Mouse (Mus musculus) liver, adult 10 weeks (tissue): Measurements from ENCODE around the gene Lrp10. TPM values are rescaled to one million over a fixed set of nuclear protein-coding genes. Genes with fewer than 3 reads are reported as not detected.

ENCODE experiments used
- polyA plus RNA-seq: library from polyadenylated mRNA; stranded (reverse); fragments of 350-450 nt; fragmentation: Illumina TruSeq; extraction: RNeasy Lipid Tissue Mini Kit (QIAGEN cat#74804); gene quantifications from one replicate; pipeline ENCODE4 v1.2.3, GENCODE M21; 2014; ENCODE audit warnings: low read depth, low replicate concordance

Lrp10 gene
- 2.3 TPM for polyA plus RNA-seq

DNA sequence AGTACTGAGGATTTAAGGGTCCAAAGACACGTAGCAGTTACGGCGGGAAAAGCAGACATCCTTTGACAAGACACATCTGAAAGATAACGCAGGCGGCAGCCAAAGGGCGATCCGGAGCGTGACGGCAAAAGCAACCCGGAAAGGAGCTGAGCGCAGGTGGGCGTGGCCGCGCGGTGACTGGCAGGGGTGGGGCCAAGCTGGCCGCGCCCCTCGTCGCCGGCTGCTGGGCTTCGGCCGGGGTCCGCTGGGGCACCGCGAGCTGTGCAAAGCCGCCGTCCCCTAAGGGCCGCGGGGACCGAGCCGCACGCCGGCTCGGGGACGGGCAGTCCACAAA is at the start of gene Lrp10:
TSS of gene Lrp10 (plus strand) at position 179 of the 334 bp plus-strand sequence.

DNA sequence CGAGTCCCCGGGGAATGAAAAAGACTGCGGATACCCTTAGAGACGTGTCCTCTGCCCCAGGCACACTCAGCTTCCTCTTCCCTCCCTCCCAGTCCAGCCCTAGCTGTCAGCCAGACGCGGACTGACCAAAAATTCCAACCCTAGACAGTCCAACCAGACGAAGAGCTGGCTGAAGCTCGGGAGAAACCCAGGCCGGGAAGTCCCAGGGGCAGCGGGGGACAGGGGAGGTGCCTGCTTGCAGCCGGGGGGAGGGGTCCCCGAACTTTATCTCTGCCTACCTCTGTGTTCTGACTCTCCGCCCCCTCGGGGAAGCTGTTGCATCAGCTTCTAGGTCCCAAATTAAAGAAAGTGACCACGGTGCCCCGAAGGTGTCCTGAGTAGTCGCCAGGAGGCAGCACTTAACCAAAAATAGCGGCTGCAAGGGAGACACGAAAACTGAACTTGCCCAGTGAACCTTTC is 46.3 kb upstream of the Lrp10 start, which contains the start of gene Slc7a7:
TSS of gene Slc7a7 (minus strand) at position 158 of the 459 bp plus-strand sequence.

DNA sequence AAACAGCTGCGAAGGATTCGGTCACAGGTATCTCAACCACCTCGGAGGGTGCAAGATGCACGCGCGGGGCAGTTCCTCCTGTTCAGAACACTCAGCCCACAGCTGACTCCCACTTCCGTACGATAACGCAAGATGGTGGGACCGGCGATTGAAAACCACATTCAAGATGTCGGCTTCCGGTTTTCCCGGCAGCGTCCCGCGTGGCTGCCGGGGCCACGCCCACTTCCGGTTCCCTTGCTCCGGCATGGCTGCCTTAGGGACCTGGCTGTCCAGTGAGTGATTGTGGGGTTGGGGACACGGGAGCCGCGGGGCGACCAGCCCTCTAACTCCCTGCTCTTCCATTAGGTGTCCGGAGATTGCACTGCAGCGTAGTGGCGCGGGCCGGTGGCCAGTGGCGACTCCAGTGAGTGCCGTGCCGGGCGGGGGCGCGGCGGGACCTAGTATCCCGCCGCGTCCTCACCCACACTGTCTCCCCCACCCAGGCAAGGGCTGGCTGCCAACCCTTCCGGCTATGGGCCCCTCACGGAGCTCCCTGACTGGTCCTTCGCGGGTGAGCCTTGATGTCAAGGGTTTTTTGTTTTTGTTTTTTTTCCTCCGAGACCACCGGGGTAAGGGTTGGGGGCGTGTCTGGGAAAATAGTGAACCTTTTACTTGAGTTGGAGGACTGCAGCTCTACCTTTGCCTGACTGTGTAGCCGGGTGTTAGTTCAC is 37.1 kb upstream of the Lrp10 start, which contains the start of gene Mrpl52:
TSS of gene Mrpl52 (plus strand) at position 221 of the 710 bp plus-strand sequence.

DNA sequence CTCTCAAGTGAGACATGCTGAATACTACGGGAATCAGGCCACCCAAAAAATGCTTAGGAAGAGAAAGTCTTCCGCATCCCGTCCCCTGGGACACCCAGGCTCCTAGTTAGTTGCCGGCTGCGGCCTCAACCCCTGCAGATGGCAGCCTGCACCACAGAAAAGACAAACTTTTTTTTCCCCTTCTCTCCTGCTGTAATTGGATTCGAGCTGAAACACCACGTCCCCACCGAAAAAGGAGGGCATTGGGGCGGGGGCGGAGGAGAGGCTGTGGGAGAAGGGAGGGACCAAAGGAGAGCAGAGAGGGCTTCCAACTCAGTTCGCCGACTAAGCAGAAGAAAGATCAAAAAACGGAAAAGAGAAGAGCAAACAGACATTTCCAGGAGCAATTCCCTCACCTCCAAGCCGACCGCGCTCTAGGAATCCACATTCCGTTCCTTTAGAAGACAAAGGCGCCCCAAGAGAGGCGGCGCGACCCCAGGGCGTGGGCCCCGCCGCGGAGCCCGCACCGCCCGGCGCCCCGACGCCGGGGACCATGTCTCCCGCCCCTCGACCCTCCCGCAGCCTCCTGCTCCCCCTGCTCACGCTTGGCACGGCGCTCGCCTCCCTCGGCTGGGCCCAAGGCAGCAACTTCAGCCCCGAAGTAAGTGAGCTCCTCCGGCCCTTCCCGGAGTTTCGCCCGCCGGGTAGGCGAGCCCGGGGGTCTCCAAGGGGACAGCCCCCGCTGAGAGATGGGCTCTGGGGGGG is 32.4 kb upstream of the Lrp10 start, which contains the start of gene Mmp14:
TSS of gene Mmp14 (plus strand) at position 279 of the 744 bp plus-strand sequence.

DNA sequence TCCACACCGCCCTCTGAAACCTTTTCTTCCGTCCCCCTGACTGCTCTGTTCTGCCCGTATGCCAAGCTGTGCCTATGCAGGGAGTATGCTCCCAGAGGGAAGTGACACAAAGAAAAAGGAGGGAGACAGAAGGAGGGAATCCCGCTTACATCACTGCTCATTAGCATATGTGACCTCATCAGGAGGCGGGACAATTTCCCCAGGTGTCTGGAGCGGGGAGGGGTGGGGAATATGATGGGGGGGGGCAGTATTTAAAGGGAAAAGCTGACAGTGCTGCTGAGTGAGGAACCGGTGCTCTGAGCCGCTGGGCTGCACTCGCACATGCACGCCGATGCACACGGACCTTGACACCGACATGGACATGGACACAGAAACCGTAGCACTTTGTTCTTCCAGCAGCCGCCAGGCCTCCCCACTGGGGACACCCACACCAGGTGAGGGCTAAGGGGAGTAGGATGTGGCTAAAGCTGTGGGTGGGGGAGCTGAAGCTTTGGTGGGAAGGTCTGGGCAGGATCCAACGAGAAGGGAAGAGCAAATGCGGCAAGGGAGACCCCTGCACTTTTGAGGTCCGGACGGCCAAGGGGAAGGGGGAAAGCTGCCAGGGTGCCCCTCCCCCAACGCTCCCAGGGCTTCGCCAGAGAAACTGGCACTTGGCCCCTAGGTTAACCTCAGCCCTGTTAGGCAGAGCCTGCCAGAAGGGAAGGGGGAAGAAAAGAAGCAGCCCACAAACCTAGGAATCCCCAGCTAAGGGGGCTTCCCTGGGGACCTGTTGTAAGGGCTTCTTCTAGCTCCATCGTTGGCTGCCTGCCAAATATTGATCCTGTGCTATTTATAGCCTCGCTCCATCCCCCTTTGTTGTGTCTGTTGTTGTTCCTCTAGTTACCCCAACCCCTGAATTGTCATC is 12.3 kb downstream of the Lrp10 start, which contains the start of gene Rem2:
TSS of gene Rem2 (plus strand) at position 160 of the 904 bp plus-strand sequence.

Other genes starting within 250 kb of the Lrp10 start
- 11.7 TPM for gene Dad1, start 210.0 kb upstream of the Lrp10 start, polyA plus RNA-seq
- 12.8 TPM for gene Abhd4, start 209.9 kb upstream of the Lrp10 start, polyA plus RNA-seq
- not detected for gene Olfr49, start 179.2 kb upstream of the Lrp10 start, polyA plus RNA-seq
- 10.2 TPM for gene Oxa1l, start 103.3 kb upstream of the Lrp10 start, polyA plus RNA-seq
- gene Slc7a7, start 46.4 kb upstream of the Lrp10 start, polyA plus RNA-seq: 2.0 TPM
- gene Mrpl52, start 37.2 kb upstream of the Lrp10 start, polyA plus RNA-seq: 45.6 TPM
- 14.3 TPM for gene Mmp14, start 32.5 kb upstream of the Lrp10 start, polyA plus RNA-seq
- gene Rem2, start 12.0 kb downstream of the Lrp10 start, polyA plus RNA-seq: not detected
- 9.2 TPM for gene Prmt5, start 53.4 kb downstream of the Lrp10 start, polyA plus RNA-seq
- 2.4 TPM for gene Haus4, start 90.5 kb downstream of the Lrp10 start, polyA plus RNA-seq
- 5.1 TPM for gene Ajuba, start 113.4 kb downstream of the Lrp10 start, polyA plus RNA-seq
- 0.93 TPM for gene 4931414P19Rik, start 141.9 kb downstream of the Lrp10 start, polyA plus RNA-seq
- 7.7 TPM for gene Psmb5, start 153.9 kb downstream of the Lrp10 start, polyA plus RNA-seq
- not detected for gene Psmb11, start 157.3 kb downstream of the Lrp10 start, polyA plus RNA-seq
- gene Gm17606, start 176.8 kb downstream of the Lrp10 start, polyA plus RNA-seq: not detected
- gene Cdh24, start 177.2 kb downstream of the Lrp10 start, polyA plus RNA-seq: not detected
- gene 1700123O20Rik, start 222.1 kb downstream of the Lrp10 start, polyA plus RNA-seq: 13.9 TPM
- gene Acin1, start 222.8 kb downstream of the Lrp10 start, polyA plus RNA-seq: 40.7 TPM
- gene Gm29776, start 234.7 kb downstream of the Lrp10 start, polyA plus RNA-seq: not detected
- not detected for gene Cebpe, start 248.0 kb downstream of the Lrp10 start, polyA plus RNA-seq